Mouse (Mus musculus) liver, embryonic 16.5 days (tissue): ENCODE results near the gene Shisa9. TPM values are rescaled to one million over a fixed set of nuclear protein-coding genes. Genes with fewer than 3 reads are reported as not detected.

Experiments used
- ATAC-seq: fragments of 200-750 bp; cut with Nextera tagmentation; 2 replicates; pipeline ENCODE4 v1.8.0; 2017; ENCODE audit warnings: low read depth, mild to moderate bottlenecking, moderate number of reproducible peaks, moderate library complexity
- H3K27ac ChIP-seq: fragments of 300-500 bp; sonication (generic); 2 replicates; pipeline ENCODE4 v1.5.1; 2014; ENCODE audit warnings: mild to moderate bottlenecking, low read length
- H3K27me3 ChIP-seq: fragments of 300-500 bp; sonication (generic); 2 replicates; pipeline ENCODE4 v1.6.1; 2014; ENCODE audit warnings: low read depth, low read length, mixed read lengths; ENCODE audit not compliant: control insufficient read depth, insufficient read depth
- H3K36me3 ChIP-seq: fragments of 300-500 bp; sonication (generic); 2 replicates; pipeline ENCODE4 v1.6.1; 2014; ENCODE audit warnings: mild to moderate bottlenecking; ENCODE audit not compliant: control insufficient read depth, insufficient read depth
- H3K4me1 ChIP-seq: fragments of 300-500 bp; sonication (generic); 2 replicates; pipeline ENCODE4 v1.6.1; 2014; ENCODE audit warnings: low read depth, low read length, mixed read lengths; ENCODE audit not compliant: control insufficient read depth
- H3K4me2 ChIP-seq: fragments of 300-500 bp; sonication (generic); 2 replicates; pipeline ENCODE4 v1.6.1; 2014; ENCODE audit warnings: low read depth, low read length, mixed read lengths
- H3K4me3 ChIP-seq: fragments of 300-500 bp; sonication (generic); 2 replicates; pipeline ENCODE4 v1.5.1; 2014; ENCODE audit warnings: low read depth, mild to moderate bottlenecking, low read length
- H3K9ac ChIP-seq: fragments of 300-500 bp; sonication (generic); 2 replicates; pipeline ENCODE4 v1.6.1; 2014; ENCODE audit warnings: low read depth, low read length
- H3K9me3 ChIP-seq: fragments of 300-500 bp; sonication (generic); replicated peaks from 2 replicates; pipeline ENCODE4 v1.6.1; 2016; ENCODE audit warnings: low read length; ENCODE audit not compliant: control insufficient read depth
- WGBS: fragments of 180-500 bp; shearing (Covaris S2); extraction: QIAGEN DNeasy Blood & Tissue Kit; methylation state at CpG from one replicate; pipeline ENCODE4 v1.1.7; 2014; ENCODE audit not compliant: insufficient replicate concordance; 5-methylcytosine and 5-hydroxymethylcytosine counted together
- polyA plus RNA-seq: library from polyadenylated mRNA; unstranded; fragments of >200 nt; fragmentation: Nextera tagmentation; extraction: Ambion mirVana; gene quantifications from 2 replicates; pipeline ENCODE4 v1.2.1, GENCODE M21; 2015

Shisa9 gene
- polyA plus RNA-seq, 1 experiment from 2014 or later, result 0.22 TPM

DNA sequence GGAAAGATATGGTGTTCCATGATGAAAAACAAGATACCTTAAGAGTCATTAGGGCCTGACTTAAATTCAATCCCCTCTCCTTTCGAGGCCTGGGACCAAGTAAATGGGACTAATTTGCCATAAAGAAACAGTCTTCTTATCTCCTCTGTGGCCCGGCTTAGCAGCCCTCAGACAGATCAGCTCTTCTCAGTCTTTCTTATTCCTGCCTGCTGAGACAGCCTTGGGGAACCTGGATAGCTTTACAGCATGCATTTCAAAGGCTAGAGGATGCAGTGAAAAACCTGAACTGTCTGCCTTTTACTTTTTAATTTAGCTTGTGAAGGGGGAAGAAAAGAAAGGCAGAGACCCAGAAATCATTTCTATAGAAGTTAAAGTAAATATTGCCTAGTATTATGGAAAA is 275.4 kb downstream of the Shisa9 start:
- Histone ChIP-seq H3K9ac (no peak overlapping the region), H3K4me2 (no peak overlapping the region), H3K27ac (no peak overlapping the region), H3K9me3 (no peaks in the 10 kb centered on the region), H3K36me3 (no peaks in the 10 kb centered on the region), H3K4me3 (no peak overlapping the region), H3K27me3 (no peaks in the 10 kb centered on the region), H3K4me1 (no peaks in the 10 kb centered on the region)
- no peak for ATAC-seq
- WGBS, result 22% methylated on average over 2 of the region's 2 CpGs

- ATAC-seq, result no peak
- Histone ChIP-seq H3K9ac (no peak overlapping the region), H3K27ac (no peak overlapping the region), H3K9me3 (no peaks in the 10 kb centered on the region), H3K27me3 (no peaks in the 10 kb centered on the region), H3K4me1 (no peaks in the 10 kb centered on the region), H3K36me3 (no peaks in the 10 kb centered on the region), H3K4me3 (no peak overlapping the region), H3K4me2 (no peak overlapping the region)
- 69% methylated on average over 2 of the region's 2 CpGs for WGBS
Observed at GRCm38 (mm10) chr16:12265828-12266227, 281.9 kb downstream of the Shisa9 start.

- no peak overlapping the region for H3K9ac ChIP-seq
- H3K36me3 ChIP-seq, result no peaks in the 10 kb centered on the region
- no peaks in the 10 kb centered on the region for H3K9me3 ChIP-seq
- 55% methylated on average over 5 of the region's 5 CpGs for WGBS
- no peak overlapping the region for H3K27ac ChIP-seq
- no peaks in the 10 kb centered on the region for H3K27me3 ChIP-seq
- H3K4me2 ChIP-seq, result no peak overlapping the region
- no peak for ATAC-seq
- no peak overlapping the region for H3K4me3 ChIP-seq
- no peaks in the 10 kb centered on the region for H3K4me1 ChIP-seq
Observed at GRCm38 (mm10) chr16:12300523-12300922, 316.6 kb downstream of the Shisa9 start.

DNA sequence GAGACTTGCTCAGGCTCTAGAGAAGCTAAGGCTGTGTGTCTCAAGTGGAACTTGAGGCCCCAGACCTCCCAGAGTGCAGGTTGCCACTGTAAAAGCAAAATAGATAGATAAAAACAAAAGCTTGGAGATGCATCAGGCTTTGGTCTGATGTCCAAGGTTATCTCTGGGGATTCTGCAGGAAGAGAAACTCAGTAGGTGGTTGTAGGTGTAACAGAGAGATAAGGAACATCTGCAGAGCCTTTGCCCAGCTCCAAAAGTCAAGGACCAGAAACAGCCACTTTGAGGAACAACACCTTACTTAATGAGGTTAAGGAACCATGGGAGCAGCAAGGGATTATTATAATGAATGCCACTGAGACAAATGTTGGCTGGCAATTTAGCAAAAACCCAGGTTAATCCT is 319.5 kb downstream of the Shisa9 start:
- Histone ChIP-seq H3K4me1 (peaks cover 2% of the 10 kb centered on the region; the same call in 1 of the 2 replicates), H3K4me2 (no peak overlapping the region), H3K9ac (no peak overlapping the region), H3K27me3 (no peaks in the 10 kb centered on the region), H3K4me3 (no peak overlapping the region), H3K27ac (no peak overlapping the region), H3K9me3 (no peaks in the 10 kb centered on the region), H3K36me3 (no peaks in the 10 kb centered on the region)
- no peak for ATAC-seq

DNA sequence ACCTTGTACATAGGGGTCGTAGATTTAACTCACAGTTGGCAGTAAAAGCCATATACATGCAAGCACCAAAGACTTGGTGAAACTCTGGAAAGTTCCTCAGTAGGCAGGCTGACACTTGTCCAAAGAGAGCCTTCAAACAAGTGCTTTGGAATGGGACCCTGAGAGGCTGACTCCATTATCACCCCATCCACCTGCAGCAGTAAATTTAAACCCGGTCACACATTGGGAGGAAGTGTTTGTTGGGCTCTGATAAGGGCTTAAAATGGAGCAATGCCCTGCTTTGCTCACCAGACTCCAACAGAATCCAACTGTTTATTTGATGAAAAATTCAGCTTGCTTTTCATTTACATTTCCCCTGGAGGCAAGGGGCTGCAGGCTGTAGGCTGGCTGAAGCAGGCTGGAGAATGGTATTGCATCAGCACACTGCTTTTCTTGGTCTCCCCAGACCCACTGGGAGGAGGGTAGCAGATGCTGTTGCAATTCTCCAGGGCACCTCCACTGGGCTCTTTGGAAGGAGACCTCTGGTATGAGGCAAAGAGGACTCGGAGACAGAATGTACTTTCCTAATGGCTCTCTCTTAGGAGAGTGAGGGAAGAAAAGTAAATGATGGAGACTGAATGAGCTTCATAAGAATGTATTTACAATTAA is 323.5 kb downstream of the Shisa9 start:
- Histone ChIP-seq H3K27ac (no peak overlapping the region), H3K36me3 (no peaks in the 10 kb centered on the region), H3K4me2 (no peak overlapping the region), H3K4me1 (peaks cover 2% of the 10 kb centered on the region; the same call in 1 of the 2 replicates), H3K27me3 (no peaks in the 10 kb centered on the region), H3K4me3 (no peak overlapping the region), H3K9ac (no peak overlapping the region), H3K9me3 (no peaks in the 10 kb centered on the region)
- ATAC-seq, result no peak
- 23% methylated on average over 3 of the region's 3 CpGs for WGBS

- H3K9ac ChIP-seq, result no peak overlapping the region
- peaks cover 2% of the 10 kb centered on the region; the same call in 1 of the 2 replicates for H3K4me1 ChIP-seq
- H3K27ac ChIP-seq, result no peak overlapping the region
- H3K36me3 ChIP-seq, result no peaks in the 10 kb centered on the region
- H3K4me2 ChIP-seq, result no peak overlapping the region
- H3K9me3 ChIP-seq, result no peaks in the 10 kb centered on the region
- H3K27me3 ChIP-seq, result no peaks in the 10 kb centered on the region
- ATAC-seq, result no peak
- H3K4me3 ChIP-seq, result no peak overlapping the region
Observed at GRCm38 (mm10) chr16:12309826-12310225, 325.9 kb downstream of the Shisa9 start.

DNA sequence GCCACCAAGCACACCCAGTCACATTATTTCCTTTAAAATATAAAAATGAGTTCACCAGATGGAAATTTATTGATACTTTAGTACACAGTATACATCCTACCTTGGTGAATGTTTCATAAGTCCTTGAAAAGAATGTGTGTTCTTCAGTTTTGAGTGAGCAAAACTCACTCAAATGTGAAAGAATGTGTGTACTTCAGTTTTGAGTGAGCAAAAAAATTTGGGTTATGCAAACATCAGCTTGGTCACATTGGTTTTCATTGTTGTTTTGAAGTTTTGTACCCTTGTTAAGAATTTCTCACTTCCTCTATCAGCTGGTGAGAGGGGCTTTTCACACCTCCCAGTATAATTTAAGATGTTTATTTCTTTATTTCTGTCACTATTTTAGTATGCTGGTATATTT is 331.7 kb downstream of the Shisa9 start:
- H3K9me3 ChIP-seq, result no peaks in the 10 kb centered on the region
- no peaks in the 10 kb centered on the region for H3K4me1 ChIP-seq
- no peak overlapping the region for H3K4me2 ChIP-seq
- no peaks in the 10 kb centered on the region for H3K36me3 ChIP-seq
- H3K9ac ChIP-seq, result no peak overlapping the region
- no peak overlapping the region for H3K27ac ChIP-seq
- no peak for ATAC-seq
- no peaks in the 10 kb centered on the region for H3K27me3 ChIP-seq
- H3K4me3 ChIP-seq, result no peak overlapping the region

Other genes with a start within 250 kb of the Shisa9 start
- gene Cpped1, start 74.7 kb upstream of the Shisa9 start, polyA plus RNA-seq, result 8.8 and 10.8 TPM in 2 replicates